Mouse (Mus musculus): Measurements from ENCODE around the gene Tmem164. TPM values are rescaled to one million over a fixed set of nuclear protein-coding genes. Genes with fewer than 3 reads are reported as not detected.

Gene Tmem164
- total RNA-seq, 2 experiments from 2014 or later = 52.2 to 69.6 TPM

DNA sequence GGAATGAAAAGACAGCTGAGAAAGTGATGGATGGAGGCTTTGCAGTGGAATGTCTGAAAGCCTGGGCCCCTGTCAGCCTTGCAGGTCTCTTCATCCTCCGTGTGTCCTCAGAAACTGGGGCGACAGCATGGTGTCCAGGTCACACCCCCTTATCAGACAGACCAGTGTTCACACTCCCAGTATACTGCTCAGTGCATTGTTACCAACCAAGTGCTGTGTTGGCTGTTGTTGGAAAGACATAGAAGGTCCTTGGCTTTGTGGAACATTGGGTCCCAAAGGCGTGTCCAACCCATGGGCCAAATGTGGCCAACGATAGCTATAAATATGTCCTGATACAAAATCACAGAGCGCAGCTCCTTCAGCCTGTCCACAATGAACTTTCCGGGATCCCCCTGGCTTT, 149.4 kb downstream of the Tmem164 start:
- DNase-seq = no peak

GRCm38 (mm10) chrX:142832221-142832620, 151.0 kb downstream of the Tmem164 start:
- no peak for DNase-seq

GRCm38 (mm10) chrX:142833164-142833796, 152.1 kb downstream of the Tmem164 start:
- peak; percentile 29 for DNase-seq

- peak; percentile 32 for DNase-seq
Observed at GRCm38 (mm10) chrX:142834807-142835206, 153.6 kb downstream of the Tmem164 start.

GRCm38 (mm10) chrX:142836399-142836798, 155.2 kb downstream of the Tmem164 start:
- DNase-seq = no peak

DNA sequence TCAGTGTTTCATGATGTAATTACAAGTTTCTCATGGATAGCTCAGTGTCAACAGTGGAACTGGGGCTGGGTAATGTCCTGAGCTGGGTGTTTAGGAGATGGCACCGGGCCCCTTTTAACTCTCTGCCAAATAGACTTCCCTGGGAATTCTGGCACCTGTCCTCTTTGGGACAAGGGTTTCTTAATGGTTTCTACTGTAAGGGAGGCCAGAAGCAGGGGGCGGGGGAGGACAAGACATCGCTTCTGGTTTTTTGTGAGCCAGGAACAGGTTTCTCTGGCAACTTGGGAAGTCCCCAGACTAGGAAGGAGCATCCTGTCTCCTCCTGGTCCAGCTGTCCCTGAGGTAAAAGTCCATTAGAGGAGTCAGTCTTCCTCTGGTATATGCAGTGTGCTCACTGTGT, 156.1 kb downstream of the Tmem164 start:
- DNase-seq = no peak

- DNase-seq = no peak
Observed at GRCm38 (mm10) chrX:142838841-142839240, 157.6 kb downstream of the Tmem164 start.

DNA sequence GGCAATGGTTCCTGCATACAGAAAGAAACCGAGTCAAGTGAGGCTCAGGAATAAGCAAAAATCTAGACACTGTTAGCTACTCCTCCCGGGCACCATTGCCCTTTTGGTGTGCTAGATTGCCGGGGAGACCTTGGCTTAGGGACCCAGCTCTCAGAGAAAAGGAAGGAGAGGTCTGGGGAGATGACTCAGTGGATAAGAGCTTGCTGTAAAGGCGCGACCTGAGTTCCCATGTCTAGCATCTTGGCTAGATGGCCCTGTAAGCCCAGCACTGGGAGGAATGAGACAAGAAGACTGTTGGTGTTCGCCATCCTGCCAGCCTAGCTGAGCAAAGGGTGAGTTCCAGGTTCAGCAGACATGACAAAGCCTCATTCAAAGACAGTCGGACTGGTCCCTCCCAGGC, 158.2 kb downstream of the Tmem164 start:
- DNase-seq = no peak

GRCm38 (mm10) chrX:142841916-142842315, 160.7 kb downstream of the Tmem164 start:
- no peak for DNase-seq

DNA sequence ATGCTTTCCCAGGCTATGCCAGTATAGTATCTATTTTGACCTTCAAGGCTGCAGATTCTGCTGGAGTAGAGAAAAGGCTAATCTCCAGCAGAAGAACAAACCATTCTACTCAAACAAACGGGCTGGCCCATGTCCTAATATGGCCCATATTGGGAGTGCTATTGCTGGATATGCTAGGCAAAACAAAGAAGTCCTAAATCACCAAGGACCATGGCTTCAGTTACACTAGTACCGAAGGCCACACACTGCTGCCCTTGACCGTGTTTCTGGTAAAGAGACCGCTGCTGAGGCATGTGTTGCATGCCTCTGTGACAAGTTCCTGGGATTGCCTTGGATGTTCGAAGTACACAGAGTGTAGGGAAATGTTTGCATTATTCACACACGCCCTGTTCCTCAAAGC, 165.1 kb downstream of the Tmem164 start:
- DNase-seq = no peak

DNA sequence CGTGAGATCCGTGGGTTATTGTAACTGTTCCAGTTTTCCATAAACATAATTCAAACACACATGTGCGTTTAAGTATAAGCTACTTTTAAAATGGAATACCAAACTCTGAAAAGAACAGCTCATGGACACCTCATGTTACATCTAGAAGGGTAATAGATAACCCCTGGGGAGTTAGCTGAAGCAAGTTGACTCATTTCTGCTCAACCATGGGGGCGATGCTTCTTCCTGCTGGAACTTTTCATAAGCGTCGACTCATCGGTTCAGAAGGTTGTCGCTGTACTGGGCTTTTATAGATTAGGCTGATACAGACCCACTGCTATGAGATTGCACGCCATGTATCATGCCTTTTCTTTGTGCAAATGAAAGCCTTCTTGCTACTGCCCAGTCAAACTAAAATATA, 166.8 kb downstream of the Tmem164 start:
- DNase-seq = no peak

GRCm38 (mm10) chrX:142869844-142870243, 188.6 kb downstream of the Tmem164 start:
- no peak for DNase-seq

GRCm38 (mm10) chrX:142882255-142882654, 201.0 kb downstream of the Tmem164 start:
- DNase-seq = no peak

- no peak for DNase-seq
Observed at GRCm38 (mm10) chrX:142883593-142883992, 202.4 kb downstream of the Tmem164 start.

- DNase-seq = no peak
Observed at GRCm38 (mm10) chrX:142885962-142886361, 204.8 kb downstream of the Tmem164 start.

Small RNA genes within 50 kb of the gene (microRNA-seq; reads per million reads assigned to microRNA genes)
- 25,719 to 28,645 reads per million in 2 experiments for gene Mir652

Measured in heart, postnatal 4 days (tissue).